Mouse (Mus musculus): ENCODE results near the gene Fuom.

Fuom gene

GRCm38 (mm10) chr7:140127911-140128310 is 25.7 kb upstream of the Fuom start:
- H3K36me3 ChIP-seq (ENCODE audit: insufficient read depth, low read length): peaks cover 58% of the 10 kb centered on the region
- no peaks in the 10 kb centered on the region for H3K9me3 ChIP-seq (ENCODE audit: low read length)
- TF ChIP-seq POU5F1 (IDR thresholded peaks at IDR 0.05; ENCODE audit: borderline replicate concordance, low read length) (no peak), CTCF (conservative IDR thresholded peaks at IDR 0.05; ENCODE audit: low read length) (no peak), NANOG (IDR thresholded peaks at IDR 0.05; ENCODE audit: borderline replicate concordance, low read length) (no peak)

DNA sequence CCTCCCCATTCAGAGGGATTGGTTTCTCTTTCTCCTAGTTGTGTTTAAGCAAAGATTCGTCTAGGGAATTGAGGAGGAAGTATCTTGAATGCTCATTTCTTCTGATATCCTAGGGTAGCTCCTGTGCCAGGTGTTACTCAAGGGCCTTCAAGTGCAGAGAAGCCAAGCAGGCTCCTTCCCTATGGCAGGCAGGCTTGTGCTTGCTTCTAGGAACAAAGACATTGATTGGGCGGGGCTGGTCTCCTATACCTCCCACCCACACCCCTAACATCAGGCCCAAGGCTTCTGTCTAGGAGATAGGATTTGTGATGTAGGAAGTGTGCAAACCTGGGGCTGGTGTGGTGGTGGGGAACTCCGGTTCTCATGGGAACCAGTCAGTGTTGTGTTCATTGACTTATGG is 24.7 kb upstream of the Fuom start:
- H3K27me3 ChIP-seq (ENCODE audit: insufficient read depth, low read length): no peaks in the 10 kb centered on the region
- H3K9me3 ChIP-seq (ENCODE audit: low read length): no peaks in the 10 kb centered on the region
- no peak for TF ChIP-seq NANOG (IDR thresholded peaks at IDR 0.05; ENCODE audit: borderline replicate concordance, low read length)
- no peak for TF ChIP-seq POU5F1 (IDR thresholded peaks at IDR 0.05; ENCODE audit: borderline replicate concordance, low read length)
- TF ChIP-seq CTCF (conservative IDR thresholded peaks at IDR 0.05; ENCODE audit: low read length): no peak

More at GRCm38 (mm10) chr7:140127911-140128310, 25.7 kb upstream of the Fuom start:
- no peak overlapping the region for H3K4me3 ChIP-seq (replicated peaks; ENCODE audit: low read length)
- peaks cover 32% of the 10 kb centered on the region for H3K4me1 ChIP-seq (replicated peaks; ENCODE audit: low read depth, low read length)
- no peaks in the 10 kb centered on the region for H3K27me3 ChIP-seq (ENCODE audit: insufficient read depth, low read length)

DNA sequence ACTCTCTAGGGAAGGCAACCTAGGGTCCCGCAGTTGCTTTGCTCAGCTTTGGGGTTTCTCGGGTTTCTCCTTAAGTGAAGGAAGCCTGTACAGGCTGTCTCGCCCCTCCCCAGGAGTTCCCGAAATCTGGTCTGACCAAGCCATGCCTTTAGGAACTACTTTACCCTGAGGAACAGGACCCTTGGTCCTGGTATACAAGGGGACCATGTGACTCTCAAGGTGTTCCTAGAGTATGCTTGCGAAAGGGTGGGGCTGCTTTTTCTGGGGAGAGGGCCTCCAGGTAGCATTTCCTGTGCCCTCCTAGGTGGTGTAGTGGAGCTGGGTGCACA is 23.7 kb upstream of the Fuom start:
- Histone ChIP-seq H3K4me1 (replicated peaks; ENCODE audit: low read depth, low read length) (peaks cover 45% of the 10 kb centered on the region), H3K27me3 (ENCODE audit: insufficient read depth, low read length) (no peaks in the 10 kb centered on the region), H3K36me3 (ENCODE audit: insufficient read depth, low read length) (peaks cover 41% of the 10 kb centered on the region), H3K9me3 (ENCODE audit: low read length) (no peaks in the 10 kb centered on the region), H3K4me3 (replicated peaks; ENCODE audit: low read length) (peak overlapping the region; percentile 95)
- TF ChIP-seq POU5F1 (IDR thresholded peaks at IDR 0.05; ENCODE audit: borderline replicate concordance, low read length) (no peak), NANOG (IDR thresholded peaks at IDR 0.05; ENCODE audit: borderline replicate concordance, low read length) (no peak)

More for the DNA sequence above, 24.7 kb upstream of the Fuom start:
- Histone ChIP-seq H3K4me1 (replicated peaks; ENCODE audit: low read depth, low read length) (peaks cover 42% of the 10 kb centered on the region), H3K36me3 (ENCODE audit: insufficient read depth, low read length) (peaks cover 48% of the 10 kb centered on the region), H3K4me3 (replicated peaks; ENCODE audit: low read length) (peak overlapping the region; percentile 61)

- peak overlapping the region; percentile 95 for H3K4me3 ChIP-seq (replicated peaks; ENCODE audit: low read length)
- TF ChIP-seq POU5F1 (IDR thresholded peaks at IDR 0.05; ENCODE audit: borderline replicate concordance, low read length) (no peak), CTCF (conservative IDR thresholded peaks at IDR 0.05; ENCODE audit: low read length) (no peak), NANOG (IDR thresholded peaks at IDR 0.05; ENCODE audit: borderline replicate concordance, low read length) (no peak)
These were observed 23.2 kb upstream of the Fuom start for GRCm38 (mm10) chr7:140125278-140126021.

GRCm38 (mm10) chr7:140124382-140124781 is 22.1 kb upstream of the Fuom start:
- H3K4me1 ChIP-seq (replicated peaks; ENCODE audit: low read depth, low read length): peaks cover 48% of the 10 kb centered on the region
- H3K36me3 ChIP-seq (ENCODE audit: insufficient read depth, low read length): peaks cover 25% of the 10 kb centered on the region
- H3K27me3 ChIP-seq (ENCODE audit: insufficient read depth, low read length): no peaks in the 10 kb centered on the region
- no peak for TF ChIP-seq NANOG (IDR thresholded peaks at IDR 0.05; ENCODE audit: borderline replicate concordance, low read length)
- no peak for TF ChIP-seq POU5F1 (IDR thresholded peaks at IDR 0.05; ENCODE audit: borderline replicate concordance, low read length)
- no peak for TF ChIP-seq CTCF (conservative IDR thresholded peaks at IDR 0.05; ENCODE audit: low read length)
- no peak overlapping the region for H3K4me3 ChIP-seq (replicated peaks; ENCODE audit: low read length)
- H3K9me3 ChIP-seq (ENCODE audit: low read length): no peaks in the 10 kb centered on the region

More at GRCm38 (mm10) chr7:140125278-140126021, 23.2 kb upstream of the Fuom start:
- Histone ChIP-seq H3K36me3 (ENCODE audit: insufficient read depth, low read length) (peaks cover 36% of the 10 kb centered on the region), H3K9me3 (ENCODE audit: low read length) (no peaks in the 10 kb centered on the region), H3K27me3 (ENCODE audit: insufficient read depth, low read length) (no peaks in the 10 kb centered on the region), H3K4me1 (replicated peaks; ENCODE audit: low read depth, low read length) (peaks cover 48% of the 10 kb centered on the region)

GRCm38 (mm10) chr7:140122765-140123164 is 20.5 kb upstream of the Fuom start:
- H3K9me3 ChIP-seq (ENCODE audit: low read length): no peaks in the 10 kb centered on the region
- peaks cover 48% of the 10 kb centered on the region for H3K4me1 ChIP-seq (replicated peaks; ENCODE audit: low read depth, low read length)
- no peak overlapping the region for H3K4me3 ChIP-seq (replicated peaks; ENCODE audit: low read length)
- H3K36me3 ChIP-seq (ENCODE audit: insufficient read depth, low read length): peaks cover 9% of the 10 kb centered on the region
- TF ChIP-seq CTCF (conservative IDR thresholded peaks at IDR 0.05; ENCODE audit: low read length) (no peak), POU5F1 (IDR thresholded peaks at IDR 0.05; ENCODE audit: borderline replicate concordance, low read length) (no peak), NANOG (IDR thresholded peaks at IDR 0.05; ENCODE audit: borderline replicate concordance, low read length) (no peak)
- no peaks in the 10 kb centered on the region for H3K27me3 ChIP-seq (ENCODE audit: insufficient read depth, low read length)

GRCm38 (mm10) chr7:140121338-140121910 is 19.2 kb upstream of the Fuom start:
- peaks cover 46% of the 10 kb centered on the region for H3K4me1 ChIP-seq (replicated peaks; ENCODE audit: low read depth, low read length)
- TF ChIP-seq POU5F1 (IDR thresholded peaks at IDR 0.05; ENCODE audit: borderline replicate concordance, low read length): no peak
- TF ChIP-seq NANOG (IDR thresholded peaks at IDR 0.05; ENCODE audit: borderline replicate concordance, low read length): no peak
- no peak for TF ChIP-seq CTCF (conservative IDR thresholded peaks at IDR 0.05; ENCODE audit: low read length)
- H3K4me3 ChIP-seq (replicated peaks; ENCODE audit: low read length): no peak overlapping the region
- H3K9me3 ChIP-seq (ENCODE audit: low read length): no peaks in the 10 kb centered on the region
- H3K36me3 ChIP-seq (ENCODE audit: insufficient read depth, low read length): no peaks in the 10 kb centered on the region
- H3K27me3 ChIP-seq (ENCODE audit: insufficient read depth, low read length): no peaks in the 10 kb centered on the region

DNA sequence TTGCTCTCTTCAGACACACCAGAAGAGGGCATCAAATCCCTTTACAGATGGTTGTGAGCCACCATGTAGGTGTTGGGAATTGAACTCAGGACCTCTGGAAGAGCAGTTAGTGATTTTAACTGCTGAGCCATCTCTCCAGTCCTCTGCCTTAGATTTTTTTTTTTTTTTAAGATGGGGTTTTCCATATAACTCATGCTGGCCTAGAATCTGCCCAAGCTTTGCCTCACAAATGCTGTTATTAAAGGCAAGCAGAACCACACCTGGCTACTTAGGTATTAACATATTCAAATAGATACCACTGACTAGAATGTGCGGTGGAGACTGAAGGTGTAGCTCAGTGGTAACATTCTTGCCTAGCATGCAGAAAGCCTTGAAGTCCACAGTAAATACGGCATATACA is 18.2 kb upstream of the Fuom start:
- Histone ChIP-seq H3K4me3 (replicated peaks; ENCODE audit: low read length) (no peak overlapping the region), H3K36me3 (ENCODE audit: insufficient read depth, low read length) (no peaks in the 10 kb centered on the region), H3K4me1 (replicated peaks; ENCODE audit: low read depth, low read length) (peaks cover 47% of the 10 kb centered on the region), H3K27me3 (ENCODE audit: insufficient read depth, low read length) (no peaks in the 10 kb centered on the region), H3K9me3 (ENCODE audit: low read length) (no peaks in the 10 kb centered on the region)
- TF ChIP-seq CTCF (conservative IDR thresholded peaks at IDR 0.05; ENCODE audit: low read length) (no peak), POU5F1 (IDR thresholded peaks at IDR 0.05; ENCODE audit: borderline replicate concordance, low read length) (no peak), NANOG (IDR thresholded peaks at IDR 0.05; ENCODE audit: borderline replicate concordance, low read length) (no peak)

Measured in E14TG2a.4 (cell line).